Mouse (Mus musculus) v-Abl transformed pro-B cells (cell line): ENCODE results near the gene Pigz.

Source experiments
- in situ Hi-C, 2 experiments: fragments of 400-800 bp; cut with MboI; formaldehyde crosslinking; loops; one replicate each; pipeline ENCODE4 v1.15.1; 2025; ENCODE audit not compliant: unreplicated experiment in 2 of 2

Pigz gene

DNA sequence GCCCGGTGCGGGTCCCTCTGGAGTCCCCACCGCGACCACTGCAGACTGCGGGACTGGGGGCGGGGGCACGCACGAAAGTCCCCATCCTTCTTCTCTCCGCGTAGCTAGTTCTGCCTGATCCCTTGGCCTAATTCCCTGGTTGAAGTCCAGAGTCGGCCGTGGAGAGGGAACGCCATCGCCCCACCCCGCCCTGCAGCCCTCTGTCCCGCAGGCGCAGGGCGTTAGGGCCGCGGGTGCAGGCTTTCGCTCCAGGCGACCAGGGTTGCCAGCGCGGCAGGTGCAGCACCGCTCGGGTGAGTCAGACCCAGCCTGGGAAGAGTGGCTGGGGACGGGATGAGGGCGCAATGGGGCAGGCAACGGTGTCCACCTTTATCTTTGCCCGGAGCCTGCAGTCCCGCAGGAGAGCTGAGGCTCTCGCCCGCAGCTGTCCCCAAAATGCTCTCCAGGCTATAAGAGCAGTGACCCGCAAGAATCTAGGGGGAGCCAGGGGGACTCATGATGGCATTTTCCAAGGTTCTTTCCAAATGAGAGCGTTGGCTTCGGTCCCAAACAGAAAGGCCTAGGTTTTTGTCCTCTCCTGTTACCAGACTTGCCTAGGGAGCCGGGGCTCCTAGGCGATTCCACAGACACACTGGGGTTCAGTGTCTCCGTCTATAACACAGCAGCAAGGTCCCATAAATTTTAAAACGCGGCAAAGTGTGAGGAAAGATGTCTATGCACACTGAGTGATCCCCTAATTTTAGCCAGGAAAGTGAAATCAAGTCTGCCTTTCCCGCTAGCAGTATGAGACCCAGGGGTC is at the start of gene Pigz:
TSS of gene Pigz (plus strand) at position 101 of the 799 bp plus-strand sequence.
- in situ Hi-C loops: loop anchor here (10.0 to 25.0 kb wide), 2 partner anchors 553 to 761 kb away; partner anchors contain the start of genes Slc51a (in 1 of the 2) and Zdhhc19 (in 1 of the 2)

DNA sequence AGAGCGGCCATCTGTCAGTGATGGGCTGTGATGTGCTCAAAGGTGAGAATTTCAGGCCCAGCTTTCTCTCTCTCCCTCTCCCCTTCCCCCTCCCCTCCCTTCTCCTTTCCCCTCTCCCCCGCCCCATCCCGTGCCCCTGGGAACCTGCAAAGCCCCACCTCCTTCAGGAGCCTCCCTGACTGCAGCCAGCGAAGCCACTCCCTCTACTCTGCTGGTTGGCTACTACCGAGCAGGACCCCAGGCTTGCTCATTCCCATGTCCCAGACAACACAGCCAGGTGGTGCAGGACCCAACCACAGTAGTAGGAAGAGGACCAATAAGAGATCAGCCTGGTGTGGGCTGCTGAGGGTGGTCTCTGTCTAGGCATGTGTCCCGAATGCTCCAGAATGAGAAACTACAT is 49.7 kb upstream of the Pigz start:
- in situ Hi-C loops: no loop called here

DNA sequence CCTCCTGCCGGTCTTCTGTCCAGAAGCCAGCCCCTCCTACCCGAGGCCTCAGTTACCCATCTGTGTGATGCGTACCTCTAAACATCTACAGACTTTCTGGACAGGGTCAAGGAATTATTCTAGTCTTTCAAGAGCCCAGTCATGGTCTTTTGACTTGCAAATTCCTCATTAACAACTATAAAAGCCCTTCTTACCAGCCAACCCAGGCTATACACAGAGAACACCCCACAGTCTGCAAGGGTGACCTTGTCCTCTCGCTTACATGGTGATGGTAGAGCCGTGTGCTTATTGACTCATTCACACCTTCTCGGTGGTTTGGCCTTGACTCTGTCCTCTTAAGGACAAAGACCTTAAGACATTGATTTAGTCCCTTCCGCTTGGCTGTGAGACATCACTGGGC is 42.7 kb upstream of the Pigz start:
- in situ Hi-C loops: no loop called here

DNA sequence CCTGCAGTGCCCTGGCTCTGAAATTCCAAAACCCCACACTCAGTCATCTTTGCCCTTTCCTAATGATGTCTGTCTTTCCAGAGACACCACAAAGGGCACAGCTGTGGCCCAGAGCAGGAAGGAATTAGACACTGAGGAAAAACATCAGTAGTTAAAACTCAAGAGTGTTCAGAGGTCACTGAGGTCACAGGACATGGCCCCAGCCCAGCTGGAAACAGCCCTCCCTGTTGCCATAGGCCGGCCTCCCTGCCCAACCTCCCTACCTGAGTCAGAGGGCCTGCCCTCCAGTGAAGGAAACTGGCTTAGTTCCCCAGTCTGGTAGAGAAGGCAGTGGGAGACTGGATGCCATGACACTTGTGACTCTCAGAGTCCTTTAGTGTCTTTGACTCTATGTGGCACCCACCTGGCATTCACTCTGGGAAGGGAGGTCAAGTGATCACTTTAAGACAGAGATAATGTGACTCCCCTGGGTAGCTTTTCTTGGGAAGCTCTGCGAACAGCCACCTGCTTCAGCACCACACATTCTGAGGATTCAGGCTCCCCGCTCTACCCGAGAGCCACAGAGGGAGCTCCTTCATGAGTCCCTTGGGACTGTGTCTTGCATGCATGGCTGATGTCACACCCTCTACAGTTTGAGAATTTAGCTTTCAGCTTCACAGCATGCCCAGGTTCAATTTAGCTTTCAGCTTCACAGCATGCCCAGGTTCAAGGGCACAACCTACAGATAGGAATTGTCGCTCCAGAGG is 40.1 kb upstream of the Pigz start:
- in situ Hi-C loops: no loop called here

DNA sequence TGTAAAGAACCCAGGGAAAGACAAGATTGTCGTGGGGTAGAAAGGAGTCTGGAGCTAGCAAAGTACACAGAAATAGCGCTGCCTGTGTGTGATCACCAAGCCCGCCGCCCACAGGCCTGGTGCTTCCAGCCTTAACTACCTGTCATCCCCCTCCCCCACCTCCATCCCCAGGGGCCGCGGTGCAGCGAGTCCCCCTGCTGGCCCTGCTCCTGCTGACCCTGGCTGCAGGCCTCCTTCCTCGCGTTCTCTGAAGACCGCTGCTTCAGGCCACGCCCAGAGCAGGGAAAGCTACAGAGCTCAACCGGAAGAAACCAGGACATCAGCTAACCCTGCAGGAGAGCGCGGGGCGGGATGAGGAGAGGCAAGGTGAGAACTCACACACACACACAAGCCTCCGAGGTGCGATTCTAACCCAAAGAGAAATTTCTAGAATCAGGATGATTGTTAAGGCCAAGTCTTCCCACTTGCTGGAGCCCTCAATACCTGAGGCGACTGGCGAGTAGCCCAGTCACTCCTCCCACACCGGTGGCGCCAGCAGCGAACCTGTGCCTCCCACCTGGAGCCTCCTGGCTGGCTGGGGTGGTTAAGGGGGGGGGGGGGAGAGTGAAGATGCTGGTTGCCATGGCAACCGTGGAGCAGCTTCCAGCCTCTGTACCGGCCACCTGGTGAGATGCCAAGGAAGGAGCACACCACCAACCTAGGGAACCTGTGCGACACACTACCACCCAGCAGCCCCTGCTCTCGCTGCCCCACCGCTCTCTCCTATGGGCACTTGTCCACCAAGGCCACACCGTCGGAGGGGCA is 36.5 kb upstream of the Pigz start:
- in situ Hi-C loops: no loop called here

DNA sequence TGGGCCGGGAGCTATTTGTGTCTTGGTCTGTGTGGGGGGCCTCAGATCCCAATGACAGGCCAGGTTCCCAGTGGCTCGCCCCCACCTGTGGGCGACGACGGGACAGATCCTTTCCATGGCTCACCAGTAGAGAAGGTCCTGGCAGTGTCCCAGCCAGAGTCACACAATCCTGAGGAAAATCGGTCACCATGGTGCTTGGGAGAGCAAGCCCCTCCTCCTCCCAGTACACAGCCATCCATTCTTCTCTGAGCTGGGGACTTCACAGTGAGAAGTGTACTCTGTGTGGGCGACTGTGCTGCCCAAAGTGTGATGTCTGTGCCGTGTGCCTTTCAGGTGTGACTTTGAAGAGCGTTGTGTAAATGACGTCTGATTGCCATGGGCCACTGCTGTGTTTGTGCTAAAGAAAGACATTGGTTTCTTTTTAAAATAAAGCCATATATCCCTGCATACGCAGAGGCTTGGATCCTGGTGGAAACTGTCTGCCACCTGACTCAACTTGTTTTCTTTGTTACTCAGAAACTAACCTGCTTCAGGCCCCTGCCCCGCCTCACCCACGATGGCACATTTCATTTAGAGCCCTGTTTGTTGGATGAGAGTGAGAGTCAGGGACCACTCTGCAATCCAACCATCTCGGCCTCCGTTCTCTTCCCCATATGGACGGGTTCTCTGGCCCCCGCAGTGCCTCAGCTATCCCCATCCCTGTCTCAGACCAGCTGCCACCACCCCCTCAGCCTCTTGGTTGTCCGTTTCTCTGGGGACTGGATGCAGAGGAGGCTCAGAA is 34.9 kb upstream of the Pigz start:
- in situ Hi-C loops: no loop called here

DNA sequence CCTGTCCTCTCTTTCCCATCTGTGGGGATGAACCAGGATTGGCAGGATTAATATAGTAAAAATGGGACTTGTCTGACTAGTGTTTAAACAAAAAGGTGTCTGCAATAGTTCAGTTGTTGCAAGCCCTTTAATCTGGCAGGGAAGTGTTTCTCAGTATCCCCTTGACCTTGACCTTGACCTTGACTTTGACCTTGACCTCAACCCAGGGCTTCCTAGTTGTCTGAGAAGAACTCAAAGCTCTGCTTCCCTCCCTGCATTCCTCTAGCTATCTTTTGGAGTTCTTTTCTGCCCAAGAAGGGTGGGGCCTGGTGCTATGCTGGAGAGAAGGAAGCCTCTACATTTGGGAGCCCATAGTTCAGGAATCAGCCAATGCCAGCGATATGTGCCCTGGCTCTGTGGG is 31.8 kb upstream of the Pigz start:
- in situ Hi-C loops: no loop called here

DNA sequence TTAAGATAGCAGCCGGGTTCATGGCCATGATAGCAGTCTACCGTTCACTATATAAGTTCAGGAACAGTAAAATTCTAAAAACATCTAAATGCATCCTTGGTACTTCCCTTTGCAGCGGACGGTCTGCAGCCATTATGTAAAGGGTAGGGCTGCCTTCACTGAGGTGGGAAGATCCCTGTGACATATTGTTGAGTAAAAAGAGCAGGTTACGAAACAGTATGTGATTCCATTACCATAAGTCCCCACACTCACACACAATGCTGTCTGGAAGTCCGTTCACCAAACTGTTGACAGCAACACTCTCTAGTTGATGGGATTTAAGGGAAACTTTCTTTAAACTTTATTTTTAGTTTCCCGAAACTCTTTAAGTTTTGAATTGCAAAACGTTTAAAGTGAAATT is 30.4 kb upstream of the Pigz start:
- in situ Hi-C loops: no loop called here

DNA sequence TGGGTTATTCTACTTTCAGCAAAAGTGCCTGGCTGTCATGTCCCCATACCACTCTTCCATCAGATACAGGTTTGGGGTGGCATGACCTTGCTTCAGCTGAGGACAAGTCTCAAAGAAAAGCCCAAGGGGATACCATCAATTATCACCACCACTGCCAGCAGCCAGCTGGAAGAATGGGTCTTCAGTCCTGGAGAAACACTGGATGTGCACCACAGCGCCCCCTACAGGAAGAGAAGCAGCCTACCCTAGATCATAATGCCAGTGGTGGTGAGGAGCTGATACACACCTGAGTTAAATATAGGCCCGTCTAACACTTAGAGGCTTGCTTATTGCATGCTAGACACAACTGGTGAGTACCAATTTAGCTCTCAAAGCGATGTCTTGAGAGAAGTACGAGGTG is 28.3 kb upstream of the Pigz start:
- in situ Hi-C loops: no loop called here

DNA sequence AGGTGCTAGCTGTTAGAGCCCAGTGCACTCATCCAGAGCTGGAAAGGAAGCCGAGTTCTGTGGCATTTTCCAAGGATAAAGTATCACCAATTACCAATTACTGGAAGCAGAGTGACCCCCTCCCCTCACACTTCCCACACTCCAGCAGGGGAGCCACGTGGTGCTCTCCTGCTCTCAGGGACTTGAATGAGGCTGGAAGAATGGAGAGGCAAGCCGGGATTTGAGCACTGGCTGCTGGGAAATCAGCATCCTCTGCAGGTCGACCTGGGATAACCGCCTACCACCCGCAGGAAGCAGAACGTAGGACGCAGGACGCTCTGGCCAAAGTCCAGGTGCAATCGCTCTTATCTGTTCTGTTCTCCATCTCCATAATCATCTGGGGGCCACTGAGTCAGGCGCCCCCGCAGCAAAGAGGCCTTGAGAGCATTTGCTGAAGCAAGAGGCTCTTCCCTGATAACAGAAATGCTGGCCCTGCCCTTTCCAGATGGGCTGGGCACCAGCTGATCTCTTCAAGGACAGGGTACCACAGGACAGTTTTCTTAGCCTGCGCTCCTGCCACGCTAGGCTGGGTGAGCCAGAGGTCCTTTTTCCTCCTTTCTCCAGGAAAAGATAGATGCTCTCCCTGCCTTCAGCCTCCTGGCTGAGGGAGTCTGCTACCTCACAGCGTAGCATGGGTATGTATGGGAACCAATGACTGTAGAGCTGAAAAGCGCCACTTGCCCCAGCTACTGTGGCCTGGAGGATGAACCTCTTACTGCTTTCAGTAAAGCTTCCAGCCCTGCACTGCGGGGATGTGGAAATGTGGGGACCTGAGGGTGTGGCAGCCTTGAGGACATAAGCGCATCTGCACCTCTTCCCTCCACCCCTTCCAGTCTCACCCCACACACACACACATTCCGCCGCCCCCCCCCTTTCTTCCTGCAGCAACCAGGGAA is 27.5 kb upstream of the Pigz start:
- in situ Hi-C loops: no loop called here

DNA sequence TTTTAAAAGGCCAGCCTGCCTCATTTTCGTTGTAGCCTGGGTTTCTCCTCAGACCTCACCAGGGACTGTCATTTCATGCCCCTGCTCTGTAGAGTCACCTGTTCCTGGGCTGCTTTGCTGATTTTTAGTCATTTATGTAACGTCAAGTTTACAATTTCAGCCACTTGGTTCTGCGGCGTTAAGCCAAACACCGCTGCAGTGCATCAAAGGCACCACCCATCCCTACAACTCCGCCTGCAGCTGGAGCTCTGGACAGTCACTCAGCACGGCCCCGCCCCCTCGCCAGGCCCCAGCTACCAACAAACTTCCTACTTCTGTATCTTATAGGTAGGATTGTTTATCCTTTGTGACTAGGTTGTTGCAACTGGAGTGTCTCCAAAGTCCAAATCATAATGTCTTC is 26.8 kb upstream of the Pigz start:
- in situ Hi-C loops: no loop called here

DNA sequence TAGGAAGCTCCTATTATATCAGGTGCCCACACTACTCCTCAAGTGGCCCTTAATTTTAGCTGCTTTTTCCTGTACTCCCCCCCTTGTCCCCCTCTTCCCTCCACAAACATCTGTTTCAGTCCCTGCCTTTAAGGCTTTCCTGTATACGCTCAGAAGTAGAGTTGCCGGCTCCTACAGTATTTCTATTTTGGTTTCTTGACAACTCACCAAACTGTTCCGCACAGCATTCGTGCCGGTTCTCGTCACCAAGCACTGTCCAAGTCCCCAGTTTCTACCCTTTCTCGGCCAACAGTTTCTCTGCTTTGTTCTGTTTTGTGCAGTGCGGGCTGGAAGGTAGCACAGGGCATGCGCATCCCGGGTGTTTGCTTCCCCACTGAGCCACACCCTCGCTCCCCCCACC is 24.7 kb upstream of the Pigz start:
- in situ Hi-C loops: no loop called here

DNA sequence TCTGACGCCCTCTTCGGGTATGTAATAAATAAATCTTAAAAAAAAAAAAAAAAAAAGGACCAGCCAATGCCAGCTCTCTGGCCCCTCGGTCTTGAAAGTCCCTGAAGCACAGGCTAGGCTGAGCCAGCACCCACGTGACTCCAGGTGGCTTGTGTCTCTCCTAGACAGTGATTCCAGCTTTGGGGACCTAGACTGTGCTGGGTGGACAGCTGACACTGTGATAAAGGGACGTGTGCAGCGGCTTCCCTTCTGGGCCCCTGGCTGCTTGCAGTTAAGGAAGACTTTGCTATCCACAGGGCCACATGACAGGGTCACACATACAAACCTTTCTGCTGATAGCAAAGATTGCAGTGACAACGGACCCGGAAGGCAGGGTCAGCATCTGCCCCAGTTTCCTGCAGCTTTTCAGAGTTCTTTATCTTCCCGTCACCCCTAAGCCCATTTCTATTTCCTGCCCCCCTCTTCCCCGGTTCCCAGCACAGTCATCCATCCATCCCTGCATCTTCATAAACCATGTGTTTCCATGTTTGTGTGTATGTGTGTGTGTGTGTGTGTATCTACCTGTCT is 23.3 kb upstream of the Pigz start:
- in situ Hi-C loops: no loop called here

DNA sequence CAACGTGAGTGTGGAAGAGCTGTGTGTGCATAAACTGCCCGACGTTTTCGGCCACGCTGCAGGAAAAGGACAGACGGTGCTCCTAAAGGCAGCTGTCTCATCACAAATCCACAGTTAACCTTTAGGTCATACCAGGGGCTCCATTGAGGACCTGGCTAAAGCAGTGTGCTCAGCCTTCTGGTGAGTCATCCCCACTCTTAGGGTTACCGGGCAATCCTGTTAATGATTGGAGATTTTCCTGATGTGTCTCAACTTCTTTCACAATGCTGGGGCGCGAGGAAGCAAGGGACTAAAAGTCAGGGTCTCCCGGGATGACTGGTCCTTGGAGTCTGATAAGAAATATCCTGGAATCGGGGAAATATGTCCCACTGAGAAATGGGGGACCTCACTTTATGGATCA is 15.9 kb upstream of the Pigz start:
- in situ Hi-C loops: loop anchor here (5.0 kb wide), 3 partner anchors 40 to 460 kb away; partner anchors contain the start of gene Meltf (in 2 of the 2)

DNA sequence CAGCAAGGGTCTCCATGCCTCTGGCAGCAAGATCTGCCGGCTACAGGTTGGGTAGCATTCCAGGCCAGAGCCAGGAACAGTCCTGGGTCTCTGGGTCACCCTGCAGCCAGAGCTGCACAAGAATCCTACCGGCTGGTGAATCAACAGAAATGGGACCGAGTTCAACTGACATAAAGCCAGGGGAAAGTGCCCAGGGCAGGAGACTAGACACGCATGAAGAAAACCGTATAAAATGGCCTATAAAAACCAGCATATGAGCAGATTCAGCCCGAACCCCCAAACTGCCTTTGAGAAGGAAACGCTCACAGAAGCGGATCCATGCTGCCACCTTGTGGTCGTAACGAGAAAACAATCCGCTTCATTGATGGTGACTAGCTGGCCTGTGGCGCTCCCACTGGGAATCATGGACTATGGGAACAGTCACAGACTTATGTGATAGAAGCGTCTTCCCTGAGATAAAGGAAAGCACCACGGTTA is 15.4 kb upstream of the Pigz start:
- in situ Hi-C loops: loop anchor here (5.0 kb wide), 3 partner anchors 41 to 461 kb away; partner anchors contain the start of gene Meltf (in 2 of the 2)

DNA sequence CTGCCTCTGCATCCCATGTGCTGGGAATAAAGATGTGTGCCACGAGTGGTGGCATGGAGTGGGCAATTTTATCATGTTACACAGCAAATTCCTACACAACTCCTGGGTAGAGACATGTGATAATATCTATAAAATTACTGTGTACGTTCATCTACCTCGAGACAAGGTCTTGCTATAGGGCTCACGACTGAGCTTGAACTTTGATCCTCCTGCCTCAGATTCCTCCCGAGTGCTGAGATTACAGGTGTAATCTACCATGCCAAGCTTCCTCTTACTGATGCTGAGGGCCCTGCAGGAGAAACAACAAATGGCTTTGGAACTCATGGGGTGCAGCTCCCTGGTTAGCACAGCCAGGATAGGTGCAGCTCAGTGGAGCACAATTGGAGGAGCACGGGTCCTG is 9.3 kb upstream of the Pigz start:
- in situ Hi-C loops: loop anchor here in 1 of 2 experiments (5.0 kb wide), 1 partner anchor 467 kb away; no protein-coding TSS in a partner anchor

DNA sequence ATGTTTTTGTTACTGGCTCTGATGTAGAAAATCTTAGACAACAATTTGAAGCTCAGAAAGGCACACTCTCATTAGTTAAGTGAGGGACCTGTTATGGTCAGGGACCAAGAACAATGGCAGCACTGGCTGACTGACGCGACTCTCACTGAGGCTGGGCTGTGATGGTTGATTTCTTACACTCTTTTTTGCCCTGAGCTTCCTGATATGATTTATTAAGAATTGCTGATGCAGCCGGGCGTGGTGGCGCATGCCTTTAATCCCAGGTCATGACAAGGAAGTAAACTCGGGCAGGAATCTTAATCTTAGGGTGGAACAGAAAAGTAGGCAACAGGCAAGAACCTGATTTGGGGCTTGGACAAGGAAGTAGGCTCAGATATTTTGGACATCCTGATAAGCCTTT is 7.6 kb upstream of the Pigz start:
- in situ Hi-C loops: loop anchor here in 1 of 2 experiments (25.0 kb wide), 1 partner anchor 561 kb away; the partner anchor contains the start of genes Slc51a and Zdhhc19

DNA sequence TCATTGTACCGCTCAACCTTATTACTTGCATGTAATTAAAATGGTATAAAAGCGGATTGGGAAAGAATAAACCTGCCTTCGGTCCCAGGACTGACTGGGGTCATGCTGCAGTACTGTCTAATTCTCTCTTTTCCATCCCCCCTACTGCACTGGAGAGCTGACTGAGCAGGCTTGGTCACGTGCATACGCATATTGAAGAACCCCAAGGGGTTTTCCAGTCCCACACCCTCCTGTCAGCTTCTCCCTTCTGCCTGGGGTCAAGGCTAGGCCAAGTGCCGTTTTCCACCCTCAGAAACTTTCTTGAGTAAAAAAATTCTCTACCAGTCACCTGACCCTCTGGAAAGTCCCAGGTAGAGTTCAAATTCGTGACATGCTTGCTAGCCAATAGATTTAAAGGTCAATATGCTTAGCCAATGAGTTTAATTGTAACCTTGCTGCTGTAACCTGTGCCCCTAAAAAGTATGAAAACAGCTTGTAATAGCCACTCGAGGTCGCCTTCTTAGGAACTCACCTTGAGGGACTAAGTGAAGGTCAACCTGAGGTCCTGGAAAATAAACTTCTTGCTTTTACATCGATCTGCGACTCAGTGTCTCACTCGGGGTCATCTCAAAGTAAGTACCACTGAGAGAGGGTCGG is 7.0 kb upstream of the Pigz start:
- in situ Hi-C loops: loop anchor here in 1 of 2 experiments (25.0 kb wide), 1 partner anchor 561 kb away; the partner anchor contains the start of genes Slc51a and Zdhhc19
